Mouse (Mus musculus) gastrocnemius, postnatal 14 days (tissue): ENCODE measurements at regions not wholly inside any gene's neighbourhood (a gene's known extent, or its start where the extent isn't known, plus 50 kb on each side); places are given as distances from the start of the nearest gene placed in this dataset.

ENCODE experiments used
- DNase-seq: peaks from one replicate; pipeline ENCODE4 v3.0.0; 2021; ENCODE audit warnings: mixed read lengths
- intact Hi-C: fragments of 180-260 bp; cut with DNase I; formaldehyde crosslinking; loops from one replicate; pipeline ENCODE4 v1.15.1; 2025; ENCODE audit warnings: low total_unique reads

- DNase-seq, result no peak
- intact Hi-C loops, result no loop called here
Measured at GRCm38 (mm10) chr13:107944831-107945230, 99.4 kb upstream of the Smim15 start.

- intact Hi-C loops, result no loop called here
- no peak for DNase-seq
Measured at GRCm38 (mm10) chr13:107942979-107943378, 101.3 kb upstream of the Smim15 start.

- intact Hi-C loops, result no loop called here
- no peak for DNase-seq
Measured at GRCm38 (mm10) chr13:107942297-107942962, 101.8 kb upstream of the Smim15 start.

- DNase-seq, result peak; percentile 72
- intact Hi-C loops, result no loop called here
Measured at GRCm38 (mm10) chr13:107939916-107940646, 104.2 kb upstream of the Smim15 start.

- DNase-seq, result no peak
- intact Hi-C loops, result no loop called here
Measured at GRCm38 (mm10) chr13:107935611-107936010, 108.6 kb upstream of the Smim15 start.

- intact Hi-C loops, result no loop called here
Measured at GRCm38 (mm10) chr13:107934691-107935090, 109.6 kb upstream of the Smim15 start.

GRCm38 (mm10) chr13:107933598-107934571 is 110.4 kb upstream of the Smim15 start:
- intact Hi-C loops, result no loop called here

More at GRCm38 (mm10) chr13:107934691-107935090, 109.6 kb upstream of the Smim15 start:
- no peak for DNase-seq

GRCm38 (mm10) chr13:107932423-107933032 is 111.7 kb upstream of the Smim15 start:
- intact Hi-C loops, result no loop called here

More at GRCm38 (mm10) chr13:107933598-107934571, 110.4 kb upstream of the Smim15 start:
- DNase-seq, result no peak

GRCm38 (mm10) chr13:107931216-107931615 is 113.0 kb upstream of the Smim15 start:
- intact Hi-C loops, result no loop called here
- no peak for DNase-seq

More at GRCm38 (mm10) chr13:107932423-107933032, 111.7 kb upstream of the Smim15 start:
- DNase-seq, result no peak

- intact Hi-C loops, result no loop called here
- DNase-seq, result no peak
Measured at GRCm38 (mm10) chr13:107927499-107928215, 116.6 kb upstream of the Smim15 start.

- intact Hi-C loops, result no loop called here
- DNase-seq, result no peak
Measured at GRCm38 (mm10) chr13:107925470-107925869, 118.8 kb upstream of the Smim15 start.

- intact Hi-C loops, result no loop called here
- peak; percentile 49 for DNase-seq
Measured at GRCm38 (mm10) chr13:107923129-107924114, 120.8 kb upstream of the Smim15 start.

- no peak for DNase-seq
- intact Hi-C loops, result no loop called here
Measured at GRCm38 (mm10) chr13:107919403-107919802, 124.8 kb upstream of the Smim15 start.

- intact Hi-C loops, result no loop called here
Measured at GRCm38 (mm10) chr13:107918478-107918877, 125.8 kb upstream of the Smim15 start.

GRCm38 (mm10) chr13:107918065-107918464 is 126.2 kb upstream of the Smim15 start:
- DNase-seq, result no peak
- intact Hi-C loops, result no loop called here

More at GRCm38 (mm10) chr13:107918478-107918877, 125.8 kb upstream of the Smim15 start:
- DNase-seq, result no peak

GRCm38 (mm10) chr13:107917564-107917963 is 126.7 kb upstream of the Smim15 start:
- no peak for DNase-seq
- intact Hi-C loops, result no loop called here

GRCm38 (mm10) chr13:107910125-107910524 is 134.1 kb upstream of the Smim15 start:
- intact Hi-C loops, result no loop called here
- DNase-seq, result no peak
